Mouse (Mus musculus) cortical plate, adult 2 months (tissue): Measurements from ENCODE around the gene Terf2.

ENCODE experiments used
- CTCF ChIP-seq: fragments of 200-500 bp; IDR thresholded peaks from 2 replicates; pipeline ENCODE4 v1.5.1; 2011; ENCODE audit warnings: mild to moderate bottlenecking, control low read depth, low read length; ENCODE audit not compliant: insufficient read depth; ENCODE audit errors: extremely low read depth
- POLR2A ChIP-seq: fragments of 200-500 bp; IDR thresholded peaks from 2 replicates; pipeline ENCODE4 v1.6.1; 2011; ENCODE audit warnings: mild to moderate bottlenecking, low read length, control low read depth; ENCODE audit not compliant: insufficient read depth; ENCODE audit errors: extremely low read depth

DNA sequence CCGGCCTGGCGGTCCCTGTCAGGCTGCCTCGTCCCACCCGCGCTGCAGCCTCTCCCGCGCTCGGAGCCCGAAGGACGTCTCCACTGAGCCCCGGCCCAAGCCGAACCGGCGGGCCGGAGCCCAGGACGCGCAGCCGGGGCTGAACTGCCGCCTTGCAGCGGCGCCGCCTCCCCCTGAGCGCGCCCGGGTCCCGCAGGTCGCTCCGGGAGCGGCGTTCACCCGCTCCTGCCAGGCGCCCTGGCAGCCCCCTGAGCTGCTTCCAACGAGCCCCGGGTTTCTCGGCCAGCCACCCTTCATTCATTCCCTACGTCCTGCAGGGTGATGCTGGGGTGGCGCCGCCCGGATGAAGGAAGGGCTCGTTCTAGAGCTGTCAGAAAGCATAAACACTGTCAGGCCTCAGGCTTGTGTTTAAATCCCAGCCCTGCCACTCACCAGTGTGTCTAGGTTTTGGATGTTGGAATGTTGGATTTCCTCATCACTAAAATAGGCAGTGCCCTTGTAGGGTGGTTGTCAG lies 64.7 kb downstream of the Terf2 start:
- TF ChIP-seq POLR2A = no peak
- no peak for TF ChIP-seq CTCF
